Mouse (Mus musculus): ENCODE results near the gene Mageb2. TPM values are rescaled to one million over a fixed set of nuclear protein-coding genes. Genes with fewer than 3 reads are reported as not detected.

Mageb2 gene
- not detected in 4 replicates for total RNA-seq (2023)

DNA sequence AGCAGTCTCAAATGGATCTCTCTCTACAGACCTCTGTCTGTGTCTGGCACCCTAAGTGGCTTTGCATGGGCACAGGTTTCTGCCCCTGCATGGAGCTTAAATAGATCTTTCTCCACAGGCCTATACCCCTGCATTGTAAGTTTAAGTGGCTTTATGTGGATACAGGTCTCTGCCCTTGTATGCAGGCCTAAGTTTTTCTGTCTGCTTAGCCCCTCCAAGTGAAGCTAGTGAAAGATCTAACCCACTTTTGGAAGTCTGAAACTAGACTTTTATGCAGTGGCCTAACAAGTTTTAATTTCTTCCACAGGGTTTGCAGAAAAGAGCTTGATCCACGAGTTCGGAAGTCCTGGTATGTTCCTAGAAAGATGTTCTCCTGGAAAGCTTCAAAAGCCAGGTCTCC, at the start of gene Mageb2:
Gene Mageb2, plus strand, starts transcription at position 301 of the 400 bp plus-strand sequence.

Other genes starting within 250 kb of the Mageb2 start
- not detected in 4 replicates for gene Gm5072, start 60.8 kb downstream of the Mageb2 start, total RNA-seq (2023)
- gene Gm8914, start 148.4 kb downstream of the Mageb2 start, total RNA-seq (2023) = not detected in 4 replicates
- not detected in 4 replicates for gene 1700084M14Rik, start 244.2 kb downstream of the Mageb2 start, total RNA-seq (2023)

Measured in B cell, adult 62 days (primary cell).